Mouse (Mus musculus) testis, adult 2 months (tissue): ENCODE measurements around the gene Llgl2.

Experiments used
- CTCF ChIP-seq: fragments of 200-500 bp; IDR thresholded peaks from 2 replicates; pipeline ENCODE4 v1.5.1; 2012; ENCODE audit warnings: low read depth, mild to moderate bottlenecking, inconsistent platforms, low read length, moderate library complexity; ENCODE audit not compliant: control insufficient read depth, insufficient read depth, insufficient replicate concordance
- POLR2A ChIP-seq: fragments of 200-500 bp; IDR thresholded peaks from 2 replicates; pipeline ENCODE4 v1.6.1; 2012; ENCODE audit warnings: low read depth, mild to moderate bottlenecking, inconsistent platforms, low read length, moderate library complexity; ENCODE audit not compliant: control insufficient read depth

DNA sequence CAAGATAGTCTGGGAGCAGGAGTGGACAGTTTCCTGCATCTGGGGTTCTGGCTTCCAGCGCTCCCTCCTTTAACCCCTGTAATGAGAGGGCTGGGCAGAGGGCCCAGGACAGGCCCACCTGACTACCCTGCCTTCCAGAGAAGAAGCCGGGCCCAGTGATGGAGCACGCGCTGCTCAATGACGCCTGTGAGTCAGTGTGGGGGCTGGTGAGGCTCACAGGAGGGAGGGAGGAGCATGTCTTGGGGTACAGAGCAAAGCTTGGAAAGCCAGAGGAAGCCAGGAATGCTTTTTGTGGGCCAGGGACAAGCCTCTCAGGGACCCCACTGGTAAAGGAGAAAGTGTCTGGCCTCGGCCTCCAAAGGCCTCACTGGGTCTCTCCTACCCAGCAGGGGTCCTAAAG lies 30.8 kb downstream of the Llgl2 start:
- TF ChIP-seq POLR2A = no peak
- TF ChIP-seq CTCF = no peak
